Mouse (Mus musculus) erythroblast, embryonic 14.5 days (primary cell): ENCODE results near the gene Tmem245.

Experiments
- GATA1 ChIP-seq: IDR thresholded peaks from 2 replicates; pipeline ENCODE4 v1.6.1; 2012; ENCODE audit warnings: low read length, inconsistent platforms, mixed read lengths
- TAL1 ChIP-seq: IDR thresholded peaks from 3 replicates; pipeline ENCODE4 v1.6.1; 2012; ENCODE audit warnings: low read length, inconsistent platforms, mixed read lengths

- TF ChIP-seq GATA1 (no peak), TAL1 (no peak)
Measured at GRCm38 (mm10) chr4:56914761-56915160, 32.5 kb downstream of the Tmem245 start.
